Mouse (Mus musculus) midbrain, postnatal 0 days (tissue): ENCODE data around the gene Mtg2. TPM values are rescaled to one million over a fixed set of nuclear protein-coding genes. Genes with fewer than 3 reads are reported as not detected.

Experiments
- ATAC-seq: fragments of 200-750 bp; cut with Nextera tagmentation; 2 replicates; pipeline ENCODE4 v1.8.0; 2017; ENCODE audit warnings: moderate number of reproducible peaks, mild to moderate bottlenecking, moderate TSS enrichment, moderate library complexity; ENCODE audit not compliant: low FRiP score
- DNase-seq: peaks from one replicate; pipeline ENCODE4 v3.0.0-alpha.2; 2015; ENCODE audit warnings: low spot score
- H3K27ac ChIP-seq: fragments of 300-500 bp; sonication (generic); 2 replicates; pipeline ENCODE4 v1.5.1; 2014; ENCODE audit warnings: low read depth, mild to moderate bottlenecking, low read length, mixed read lengths
- H3K27me3 ChIP-seq: fragments of 300-500 bp; sonication (generic); 2 replicates; pipeline ENCODE4 v1.6.1; 2014; ENCODE audit warnings: low read length, control low read depth, mixed read lengths; ENCODE audit not compliant: insufficient read depth
- H3K36me3 ChIP-seq: fragments of 300-500 bp; sonication (generic); 2 replicates; pipeline ENCODE4 v1.6.1; 2014; ENCODE audit warnings: low read length, control low read depth, mixed read lengths; ENCODE audit not compliant: insufficient read depth
- H3K4me1 ChIP-seq: fragments of 300-500 bp; sonication (generic); 2 replicates; pipeline ENCODE4 v1.6.1; 2014; ENCODE audit warnings: mild to moderate bottlenecking, control low read depth, antibody characterized with exemption, low read length, mixed read lengths; ENCODE audit not compliant: insufficient read depth
- H3K4me2 ChIP-seq: fragments of 300-500 bp; sonication (generic); 2 replicates; pipeline ENCODE4 v1.6.1; 2014; ENCODE audit warnings: low read depth, mild to moderate bottlenecking, low read length, mixed read lengths; ENCODE audit not compliant: poor library complexity, severe bottlenecking
- H3K4me3 ChIP-seq: fragments of 300-500 bp; sonication (generic); 2 replicates; pipeline ENCODE4 v1.5.1; 2014; ENCODE audit warnings: low read depth, mild to moderate bottlenecking, low read length, moderate library complexity
- H3K9ac ChIP-seq: fragments of 300-500 bp; sonication (generic); replicated peaks from 2 replicates; pipeline ENCODE4 v1.6.1; 2014; ENCODE audit warnings: mild to moderate bottlenecking, low read length, moderate library complexity, mixed read lengths; ENCODE audit not compliant: poor library complexity, severe bottlenecking
- H3K9me3 ChIP-seq: fragments of 300-500 bp; sonication (generic); 2 replicates; pipeline ENCODE4 v1.6.1; 2016; ENCODE audit warnings: low read length, control low read depth
- CTCF ChIP-seq: IDR thresholded peaks from 2 replicates; pipeline ENCODE4 v1.5.1; 2016; ENCODE audit warnings: antibody characterized with exemption, mild to moderate bottlenecking
- WGBS: fragments of 180-500 bp; shearing (Covaris S2); extraction: QIAGEN DNeasy Blood & Tissue Kit; methylation state at CpG from one replicate; pipeline ENCODE4 v1.1.7; 2014; 5-methylcytosine and 5-hydroxymethylcytosine counted together
- polyA plus RNA-seq: library from polyadenylated mRNA; unstranded; fragments of >200 nt; fragmentation: Nextera tagmentation; extraction: Ambion mirVana; gene quantifications from 2 replicates; pipeline ENCODE4 v1.2.1, GENCODE M21; 2015
- total RNA-seq: library from RNA; depleted of rRNA; stranded (reverse); fragments of >200 nt; gene quantifications from 2 replicates; pipeline ENCODE4 v1.2.3, GENCODE M21; 2014

Gene Mtg2
- total and polyA plus RNA-seq, 2 experiments from 2014 or later, result 18.0 to 27.3 TPM

GRCm38 (mm10) chr2:180025861-180026200 lies 44.6 kb upstream of the Mtg2 start:
- WGBS, result 3% methylated on average over 6 of the region's 6 CpGs
- no peak for TF ChIP-seq CTCF
- H3K27ac ChIP-seq, result peak overlapping the region; percentile 96
- no peak for DNase-seq
- peak overlapping the region; percentile 91 for H3K9ac ChIP-seq
- peaks cover 4% of the 10 kb centered on the region; the same call in 1 of the 2 replicates for H3K27me3 ChIP-seq
- no peaks in the 10 kb centered on the region for H3K9me3 ChIP-seq
- peaks cover 18% of the 10 kb centered on the region; the same call in 1 of the 2 replicates for H3K4me1 ChIP-seq
- H3K4me2 ChIP-seq, result peak overlapping the region; percentile 99
- peak overlapping the region; percentile 97 for H3K4me3 ChIP-seq
- ATAC-seq, result no peak
- H3K36me3 ChIP-seq, result peaks cover 24% of the 10 kb centered on the region

- WGBS, result 75% methylated on average over 9 of the region's 9 CpGs
- Histone ChIP-seq H3K4me3 (no peak overlapping the region), H3K9me3 (no peaks in the 10 kb centered on the region), H3K36me3 (peaks cover 43% of the 10 kb centered on the region), H3K27ac (no peak overlapping the region), H3K9ac (no peak overlapping the region), H3K4me1 (peaks cover 18% of the 10 kb centered on the region; the same call in 1 of the 2 replicates), H3K27me3 (no peaks in the 10 kb centered on the region), H3K4me2 (peak overlapping the region; percentile 99)
- no peak for TF ChIP-seq CTCF
- ATAC-seq (no peak), DNase-seq (no peak)
Measured at GRCm38 (mm10) chr2:180027768-180028167, 42.6 kb upstream of the Mtg2 start.

- no peak overlapping the region for H3K9ac ChIP-seq
- DNase-seq (no peak), ATAC-seq (no peak)
- TF ChIP-seq CTCF, result no peak
- H3K4me1 ChIP-seq, result peaks cover 13% of the 10 kb centered on the region; the same call in 1 of the 2 replicates
- no peak overlapping the region for H3K4me2 ChIP-seq
- WGBS, result 82% methylated on average over 6 of the region's 6 CpGs
- no peaks in the 10 kb centered on the region for H3K27me3 ChIP-seq
- H3K27ac ChIP-seq, result no peak overlapping the region
- no peak overlapping the region for H3K4me3 ChIP-seq
- no peaks in the 10 kb centered on the region for H3K9me3 ChIP-seq
- H3K36me3 ChIP-seq, result peaks cover 62% of the 10 kb centered on the region
Measured at GRCm38 (mm10) chr2:180031270-180031669, 39.1 kb upstream of the Mtg2 start.

GRCm38 (mm10) chr2:180032925-180033324 lies 37.5 kb upstream of the Mtg2 start:
- Histone ChIP-seq H3K9ac (no peak overlapping the region), H3K9me3 (no peaks in the 10 kb centered on the region), H3K36me3 (peaks cover 74% of the 10 kb centered on the region), H3K27ac (no peak overlapping the region), H3K4me2 (no peak overlapping the region), H3K4me1 (no peaks in the 10 kb centered on the region), H3K4me3 (no peak overlapping the region), H3K27me3 (no peaks in the 10 kb centered on the region)
- no peak for TF ChIP-seq CTCF
- DNase-seq, result no peak
- 84% methylated on average over 3 of the region's 3 CpGs for WGBS
- ATAC-seq, result no peak

- DNase-seq, result no peak
- ATAC-seq, result no peak
- H3K4me1 ChIP-seq, result no peaks in the 10 kb centered on the region
- no peaks in the 10 kb centered on the region for H3K27me3 ChIP-seq
- 70% methylated on average over 3 of the region's 3 CpGs for WGBS
- no peak for TF ChIP-seq CTCF
- H3K27ac ChIP-seq, result no peak overlapping the region
- H3K9me3 ChIP-seq, result no peaks in the 10 kb centered on the region
- no peak overlapping the region for H3K4me3 ChIP-seq
- peaks cover 75% of the 10 kb centered on the region for H3K36me3 ChIP-seq
- H3K4me2 ChIP-seq, result no peak overlapping the region
- H3K9ac ChIP-seq, result no peak overlapping the region
Measured at GRCm38 (mm10) chr2:180033956-180034355, 36.4 kb upstream of the Mtg2 start.

GRCm38 (mm10) chr2:180034753-180035152 lies 35.6 kb upstream of the Mtg2 start:
- DNase-seq (no peak), ATAC-seq (no peak)
- H3K4me3 ChIP-seq, result no peak overlapping the region
- H3K9me3 ChIP-seq, result no peaks in the 10 kb centered on the region
- 87% methylated on average over 5 of the region's 5 CpGs for WGBS
- H3K27me3 ChIP-seq, result no peaks in the 10 kb centered on the region
- no peak overlapping the region for H3K9ac ChIP-seq
- H3K4me2 ChIP-seq, result no peak overlapping the region
- peaks cover 69% of the 10 kb centered on the region for H3K36me3 ChIP-seq
- 0 out of 2 replicates have a peak, but pooled peaks cover 2% of the 10 kb centered on the region for H3K4me1 ChIP-seq
- no peak for TF ChIP-seq CTCF
- no peak overlapping the region for H3K27ac ChIP-seq
